Mouse (Mus musculus): Measurements from ENCODE around the gene Lrrc45. TPM values are rescaled to one million over a fixed set of nuclear protein-coding genes. Genes with fewer than 3 reads are reported as not detected.
"Not testable (repeated sequence)": the region's sequence is repeated elsewhere in the genome, so short reads cannot be mapped to it uniquely, and the experiment has no call there.

Lrrc45 gene
- polyA plus RNA-seq, 1 experiment from 2014 or later = 30.9 TPM

GRCm38 (mm10) chr11:120767023-120767422 is 53.3 kb downstream of the Lrrc45 start:
- 81% methylated on average over 3 of the region's 7 CpGs for WGBS
- not testable (repeated sequence) for H3K9me3 ChIP-seq (ENCODE audit: control insufficient read depth, low read length); H3K36me3 ChIP-seq (ENCODE audit: control insufficient read depth, insufficient read depth, low read length); H3K4me1 ChIP-seq (ENCODE audit: control insufficient read depth, insufficient read depth, low read length); H3K4me3 ChIP-seq (ENCODE audit: low read depth, low read length); H3K27ac ChIP-seq (ENCODE audit: low read depth, low read length); H3K27me3 ChIP-seq (ENCODE audit: control insufficient read depth, insufficient read depth, low read length); H3K4me2 ChIP-seq; DNase-seq (ENCODE audit: low spot score, missing footprints); H3K9ac ChIP-seq (ENCODE audit: low read length); ATAC-seq (ENCODE audit: low FRiP score)

GRCm38 (mm10) chr11:120768206-120768605 is 54.5 kb downstream of the Lrrc45 start:
- Histone ChIP-seq H3K4me1 (ENCODE audit: control insufficient read depth, insufficient read depth, low read length) (no peaks in the 10 kb centered on the region), H3K27ac (ENCODE audit: low read depth, low read length) (no peak overlapping the region), H3K4me2 (no peak overlapping the region), H3K9ac (ENCODE audit: low read length) (no peak overlapping the region), H3K9me3 (ENCODE audit: control insufficient read depth, low read length) (no peaks in the 10 kb centered on the region), H3K4me3 (ENCODE audit: low read depth, low read length) (no peak overlapping the region), H3K36me3 (ENCODE audit: control insufficient read depth, insufficient read depth, low read length) (no peaks in the 10 kb centered on the region), H3K27me3 (ENCODE audit: control insufficient read depth, insufficient read depth, low read length) (no peaks in the 10 kb centered on the region)
- DNase-seq (ENCODE audit: low spot score, missing footprints) (no peak), ATAC-seq (ENCODE audit: low FRiP score) (no peak)
- WGBS = 66% methylated on average over 1 of the region's 1 CpGs

Other genes with a start within 250 kb of the Lrrc45 start
- 48.0 and 53.0 TPM in 2 replicates for gene Arl16, start 246.3 kb upstream of the Lrrc45 start, polyA plus RNA-seq (2014; fragmentation: Nextera tagmentation; extraction: Ambion mirVana)
- 137 and 152 TPM in 2 replicates for gene Mrpl12, start 229.3 kb upstream of the Lrrc45 start, polyA plus RNA-seq (2014; fragmentation: Nextera tagmentation; extraction: Ambion mirVana)
- gene Slc25a10, start 222.1 kb upstream of the Lrrc45 start, polyA plus RNA-seq (2014; fragmentation: Nextera tagmentation; extraction: Ambion mirVana) = 30.0 and 38.7 TPM in 2 replicates
- 0.11 TPM in 1 of 2 replicates, not detected in the other for gene Gcgr, start 183.2 kb upstream of the Lrrc45 start, polyA plus RNA-seq (2014; fragmentation: Nextera tagmentation; extraction: Ambion mirVana)
- gene Mcrip1, start 164.2 kb upstream of the Lrrc45 start, polyA plus RNA-seq (2014; fragmentation: Nextera tagmentation; extraction: Ambion mirVana) = 232 and 237 TPM in 2 replicates
- gene Ppp1r27, start 162.8 kb upstream of the Lrrc45 start, polyA plus RNA-seq (2014; fragmentation: Nextera tagmentation; extraction: Ambion mirVana) = not detected in 2 replicates
- 492 and 493 TPM in 2 replicates for gene P4hb, start 140.7 kb upstream of the Lrrc45 start, polyA plus RNA-seq (2014; fragmentation: Nextera tagmentation; extraction: Ambion mirVana)
- gene Arhgdia, start 132.3 kb upstream of the Lrrc45 start, polyA plus RNA-seq (2014; fragmentation: Nextera tagmentation; extraction: Ambion mirVana) = 521 and 583 TPM in 2 replicates
- gene Alyref, start 115.6 kb upstream of the Lrrc45 start, polyA plus RNA-seq (2014; fragmentation: Nextera tagmentation; extraction: Ambion mirVana) = 820 and 827 TPM in 2 replicates
- 178 and 204 TPM in 2 replicates for gene Anapc11, start 115.5 kb upstream of the Lrrc45 start, polyA plus RNA-seq (2014; fragmentation: Nextera tagmentation; extraction: Ambion mirVana)
- 0.38 TPM in 1 of 2 replicates, not detected in the other for gene Npb, start 105.4 kb upstream of the Lrrc45 start, polyA plus RNA-seq (2014; fragmentation: Nextera tagmentation; extraction: Ambion mirVana)
- 89.4 and 101 TPM in 2 replicates for gene Pcyt2, start 96.0 kb upstream of the Lrrc45 start, polyA plus RNA-seq (2014; fragmentation: Nextera tagmentation; extraction: Ambion mirVana)
- gene Sirt7, start 88.7 kb upstream of the Lrrc45 start, polyA plus RNA-seq (2014; fragmentation: Nextera tagmentation; extraction: Ambion mirVana) = 29.5 and 33.2 TPM in 2 replicates
- 18.0 and 19.7 TPM in 2 replicates for gene Mafg, start 80.3 kb upstream of the Lrrc45 start, polyA plus RNA-seq (2014; fragmentation: Nextera tagmentation; extraction: Ambion mirVana)
- gene Pycr1, start 70.2 kb upstream of the Lrrc45 start, polyA plus RNA-seq (2014; fragmentation: Nextera tagmentation; extraction: Ambion mirVana) = 32.4 and 32.8 TPM in 2 replicates
- 0.36 and 0.57 TPM in 2 replicates for gene Myadml2, start 65.8 kb upstream of the Lrrc45 start, polyA plus RNA-seq (2014; fragmentation: Nextera tagmentation; extraction: Ambion mirVana)
- 0.90 and 1.4 TPM in 2 replicates for gene Notum, start 52.8 kb upstream of the Lrrc45 start, polyA plus RNA-seq (2014; fragmentation: Nextera tagmentation; extraction: Ambion mirVana)
- gene Aspscr1, start 41.0 kb upstream of the Lrrc45 start, polyA plus RNA-seq (2014; fragmentation: Nextera tagmentation; extraction: Ambion mirVana) = 101 and 113 TPM in 2 replicates
- 119 and 131 TPM in 2 replicates for gene Cenpx, start 187 bp upstream of the Lrrc45 start, polyA plus RNA-seq (2014; fragmentation: Nextera tagmentation; extraction: Ambion mirVana)
- gene Rac3, start 7.5 kb downstream of the Lrrc45 start, polyA plus RNA-seq (2014; fragmentation: Nextera tagmentation; extraction: Ambion mirVana) = 9.9 and 12.3 TPM in 2 replicates
- gene Dcxr, start 13.4 kb downstream of the Lrrc45 start, polyA plus RNA-seq (2014; fragmentation: Nextera tagmentation; extraction: Ambion mirVana) = 10.6 and 12.4 TPM in 2 replicates
- gene Cbr2, start 18.2 kb downstream of the Lrrc45 start, polyA plus RNA-seq (2014; fragmentation: Nextera tagmentation; extraction: Ambion mirVana) = 1.00 and 1.1 TPM in 2 replicates
- 8.2 and 9.1 TPM in 2 replicates for gene Hmga1b, start 48.9 kb downstream of the Lrrc45 start, polyA plus RNA-seq (2014; fragmentation: Nextera tagmentation; extraction: Ambion mirVana)
- gene Rfng, start 70.3 kb downstream of the Lrrc45 start, polyA plus RNA-seq (2014; fragmentation: Nextera tagmentation; extraction: Ambion mirVana) = 28.2 and 30.6 TPM in 2 replicates
- gene Gps1, start 70.3 kb downstream of the Lrrc45 start, polyA plus RNA-seq (2014; fragmentation: Nextera tagmentation; extraction: Ambion mirVana) = 254 and 269 TPM in 2 replicates
- gene Dus1l, start 82.5 kb downstream of the Lrrc45 start, polyA plus RNA-seq (2014; fragmentation: Nextera tagmentation; extraction: Ambion mirVana) = 73.6 and 76.9 TPM in 2 replicates
- 80.8 and 94.6 TPM in 2 replicates for gene Fasn, start 110.6 kb downstream of the Lrrc45 start, polyA plus RNA-seq (2014; fragmentation: Nextera tagmentation; extraction: Ambion mirVana)
- 4.3 and 4.5 TPM in 2 replicates for gene Ccdc57, start 218.9 kb downstream of the Lrrc45 start, polyA plus RNA-seq (2014; fragmentation: Nextera tagmentation; extraction: Ambion mirVana)
- 24.1 and 30.4 TPM in 2 replicates for gene Slc16a3, start 234.6 kb downstream of the Lrrc45 start, polyA plus RNA-seq (2014; fragmentation: Nextera tagmentation; extraction: Ambion mirVana)